Mouse (Mus musculus): ENCODE measurements around the gene Ppp1r17. TPM values are rescaled to one million over a fixed set of nuclear protein-coding genes. Genes with fewer than 3 reads are reported as not detected.

Gene Ppp1r17
- total RNA-seq (2017): not detected in 2 replicates

DNA sequence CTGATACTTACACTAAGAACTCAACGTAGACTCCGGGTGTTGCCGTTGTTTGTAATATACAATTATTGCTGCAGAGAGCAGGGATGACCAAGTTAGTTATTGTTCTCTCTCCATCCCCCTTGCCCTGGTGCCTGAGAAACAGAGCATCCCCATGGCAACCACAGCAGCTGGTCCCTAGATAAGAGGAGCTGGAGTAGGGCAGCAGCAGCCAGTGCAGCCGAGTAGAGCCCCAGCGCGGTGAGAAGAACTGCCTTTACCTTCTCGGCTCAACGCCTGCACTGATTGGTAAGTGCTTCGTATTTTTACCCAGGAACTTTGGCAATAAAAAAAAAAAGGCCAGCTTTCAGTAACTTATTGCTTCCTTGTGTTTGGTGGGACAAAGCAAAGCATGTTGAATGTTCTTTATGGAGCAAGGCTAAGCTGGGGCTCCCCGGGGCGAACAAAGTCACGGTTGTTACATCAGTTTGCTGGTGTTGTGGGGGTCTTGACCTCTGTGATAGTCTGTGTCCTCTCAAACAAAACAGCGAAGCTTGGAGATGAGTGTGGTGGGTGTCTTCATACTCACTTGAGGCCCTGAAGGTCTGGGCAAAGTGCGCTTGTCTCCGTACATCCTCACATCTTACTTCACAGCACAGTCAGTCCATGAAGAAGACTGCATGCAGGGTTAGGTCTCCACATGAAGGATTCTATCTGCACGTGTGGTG is at the start of gene Ppp1r17:
Ppp1r17 (plus strand) TSS at position 207 of the 704 bp plus-strand sequence.
- ATAC-seq (ENCODE audit: extremely low read depth, insufficient number of reproducible peaks, low FRiP score, poor library complexity, severe bottlenecking): no peak

DNA sequence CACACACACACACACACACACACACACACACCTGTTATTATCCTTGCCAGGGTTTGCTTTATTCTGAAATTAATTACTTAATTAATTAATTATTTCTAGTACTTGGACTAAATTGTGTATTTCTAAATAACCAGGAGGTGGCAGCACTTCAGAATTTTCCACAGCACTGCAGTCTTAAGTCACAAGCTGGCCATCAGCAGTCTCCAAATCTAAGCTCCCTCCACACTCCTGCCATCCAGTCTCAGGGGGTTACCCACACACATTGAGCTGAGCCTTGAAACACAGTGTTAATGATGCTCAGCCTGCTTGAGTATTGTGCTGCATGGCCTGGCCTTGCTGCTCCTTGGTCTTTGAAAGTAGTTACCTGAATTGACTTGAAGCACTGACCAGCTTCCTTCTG is 44.3 kb upstream of the Ppp1r17 start:
- ATAC-seq (ENCODE audit: extremely low read depth, insufficient number of reproducible peaks, low FRiP score, poor library complexity, severe bottlenecking): no peak

GRCm38 (mm10) chr6:55979766-55980165 is 37.5 kb upstream of the Ppp1r17 start:
- no peak for ATAC-seq (ENCODE audit: extremely low read depth, insufficient number of reproducible peaks, low FRiP score, poor library complexity, severe bottlenecking)

DNA sequence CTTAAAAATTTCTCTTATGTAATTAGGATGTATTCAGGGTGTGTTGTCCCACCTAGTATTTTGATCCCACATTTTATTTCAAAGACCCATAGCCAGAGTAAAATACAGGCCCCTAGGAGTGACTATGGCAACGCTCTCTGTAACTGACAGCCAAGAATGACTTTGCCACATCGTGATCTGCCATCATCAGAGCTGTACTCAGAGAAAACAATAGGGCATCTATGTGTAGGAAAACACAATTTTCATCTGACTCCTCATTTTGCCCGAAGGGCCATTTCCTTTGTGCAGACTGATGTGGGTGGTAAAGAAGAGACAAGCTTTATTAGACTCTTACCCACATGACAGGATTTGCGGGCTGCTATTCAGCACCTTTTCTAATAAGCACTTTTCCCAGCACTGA is 8.6 kb upstream of the Ppp1r17 start:
- ATAC-seq (ENCODE audit: extremely low read depth, insufficient number of reproducible peaks, low FRiP score, poor library complexity, severe bottlenecking): no peak

DNA sequence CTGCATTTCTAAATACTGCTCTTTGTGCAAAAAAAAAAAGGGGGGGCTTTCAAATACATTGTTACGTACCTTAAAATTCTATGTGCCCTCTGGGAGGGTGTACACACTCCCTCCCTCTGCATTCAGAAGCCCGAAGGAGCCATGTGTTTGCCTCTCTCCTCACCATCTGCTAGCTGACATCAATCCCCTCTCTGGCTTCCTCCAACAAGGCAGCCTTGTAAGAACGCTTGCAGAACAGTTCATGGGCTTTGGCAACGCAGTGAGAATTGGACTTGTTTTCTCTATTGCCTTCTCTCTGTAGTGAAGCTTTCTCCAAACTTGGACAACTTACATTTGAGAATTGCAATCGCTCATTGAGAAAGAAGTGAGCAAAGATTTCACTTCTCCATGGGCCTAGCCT is 4.9 kb upstream of the Ppp1r17 start:
- ATAC-seq (ENCODE audit: extremely low read depth, insufficient number of reproducible peaks, low FRiP score, poor library complexity, severe bottlenecking): no peak

- ATAC-seq (ENCODE audit: extremely low read depth, insufficient number of reproducible peaks, low FRiP score, poor library complexity, severe bottlenecking): no peak
Measured at GRCm38 (mm10) chr6:56019632-56020031, 2.3 kb downstream of the Ppp1r17 start.

GRCm38 (mm10) chr6:56025533-56025932 is 8.2 kb downstream of the Ppp1r17 start:
- no peak for ATAC-seq (ENCODE audit: extremely low read depth, insufficient number of reproducible peaks, low FRiP score, poor library complexity, severe bottlenecking)

DNA sequence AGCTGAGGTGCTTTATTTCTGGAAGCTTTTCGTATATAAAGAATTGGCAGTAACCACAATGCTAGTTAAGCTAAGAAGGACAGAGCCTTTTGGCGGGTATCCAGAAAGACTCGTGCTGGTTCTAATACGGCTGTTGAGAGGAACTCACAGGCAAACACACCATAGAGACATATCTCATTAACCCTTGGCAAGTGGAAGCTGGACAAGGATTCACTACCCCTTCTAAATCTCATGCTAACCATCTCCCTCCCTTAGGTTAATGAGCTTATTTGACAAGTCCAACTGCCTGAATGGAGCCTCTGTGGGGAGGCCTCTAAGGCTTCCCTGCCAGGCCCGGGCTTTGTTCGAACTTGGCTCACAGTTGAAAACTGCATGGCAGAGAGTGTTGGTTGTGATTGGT is 10.0 kb downstream of the Ppp1r17 start:
- ATAC-seq (ENCODE audit: extremely low read depth, insufficient number of reproducible peaks, low FRiP score, poor library complexity, severe bottlenecking): no peak

DNA sequence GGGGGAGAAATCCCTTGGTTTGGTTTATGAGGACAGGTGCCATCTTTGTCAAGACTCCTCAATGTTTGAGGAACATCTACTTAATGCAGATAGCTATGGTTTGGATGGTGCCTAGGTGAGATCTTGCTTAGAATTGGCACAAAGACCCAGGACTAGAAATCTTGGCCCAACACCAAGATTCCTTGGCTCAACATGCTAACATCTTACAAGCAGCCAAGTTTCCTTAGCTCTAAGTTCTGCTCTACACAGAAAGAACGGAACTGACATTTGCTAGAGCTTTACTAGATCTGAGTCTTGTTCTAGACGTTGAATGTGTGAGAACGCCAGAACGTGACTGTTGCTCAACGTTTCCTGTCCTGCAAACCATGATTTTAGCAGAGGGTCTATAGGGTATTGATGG is 10.7 kb downstream of the Ppp1r17 start:
- ATAC-seq (ENCODE audit: extremely low read depth, insufficient number of reproducible peaks, low FRiP score, poor library complexity, severe bottlenecking): no peak

DNA sequence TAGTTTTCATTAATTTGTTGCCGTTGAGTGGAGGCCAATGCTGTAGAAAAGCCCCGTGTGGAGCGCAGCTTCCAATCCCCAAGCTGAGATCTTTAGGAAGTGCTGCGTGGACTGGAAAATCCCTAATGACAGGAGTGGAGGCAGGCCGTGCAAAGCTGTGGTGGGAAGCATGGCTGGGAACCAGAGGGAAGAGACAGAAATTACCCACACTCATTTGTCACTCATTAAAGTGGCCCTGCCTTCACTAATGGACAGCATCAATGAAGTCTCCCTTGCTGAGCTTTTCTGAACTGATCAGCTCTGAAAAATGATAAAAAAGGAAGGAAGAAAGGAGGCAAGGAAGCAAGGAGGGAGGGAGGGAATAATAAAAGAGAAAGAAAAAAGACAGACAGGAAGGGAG is 12.7 kb downstream of the Ppp1r17 start:
- ATAC-seq (ENCODE audit: extremely low read depth, insufficient number of reproducible peaks, low FRiP score, poor library complexity, severe bottlenecking): no peak

DNA sequence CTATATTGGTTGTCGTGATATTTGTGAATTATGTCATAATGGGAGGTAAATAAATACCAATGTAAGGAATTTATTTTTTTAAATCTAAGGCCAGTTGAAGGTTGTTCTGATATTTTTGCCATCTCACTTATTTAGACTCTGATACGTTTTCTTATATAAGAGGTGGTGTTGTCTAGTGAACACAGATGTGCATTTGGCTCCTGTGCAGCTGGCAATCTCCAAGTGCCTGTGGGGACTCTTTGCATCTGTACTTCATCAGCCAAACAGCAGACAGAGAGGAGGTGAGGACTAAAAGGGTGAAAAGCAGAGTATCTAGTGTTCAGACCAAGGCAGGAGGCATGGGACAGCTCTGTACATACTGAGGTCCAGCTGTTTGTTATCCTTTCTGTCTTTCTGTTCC is 14.9 kb downstream of the Ppp1r17 start:
- no peak for ATAC-seq (ENCODE audit: extremely low read depth, insufficient number of reproducible peaks, low FRiP score, poor library complexity, severe bottlenecking)

DNA sequence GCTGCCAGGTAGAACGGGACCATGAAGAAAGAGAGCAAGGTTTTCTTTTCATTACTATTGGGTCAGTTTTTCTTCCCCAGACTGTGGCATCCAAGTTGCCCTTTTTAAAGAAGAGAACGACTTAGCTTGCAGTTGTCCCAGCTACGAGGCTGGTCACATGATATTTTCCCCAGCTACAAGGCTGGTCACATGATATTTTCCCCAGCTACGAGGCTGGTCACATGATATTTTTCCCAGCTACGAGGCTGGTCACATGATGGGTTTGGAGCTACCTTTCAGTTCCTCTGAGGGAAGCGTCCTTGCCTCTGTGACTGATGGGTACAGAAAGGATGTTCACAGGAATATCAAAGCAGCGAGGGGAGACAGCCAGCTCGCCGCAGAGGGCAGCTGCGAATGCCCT is 17.8 kb downstream of the Ppp1r17 start:
- no peak for ATAC-seq (ENCODE audit: extremely low read depth, insufficient number of reproducible peaks, low FRiP score, poor library complexity, severe bottlenecking)

- no peak for ATAC-seq (ENCODE audit: extremely low read depth, insufficient number of reproducible peaks, low FRiP score, poor library complexity, severe bottlenecking)
Measured at GRCm38 (mm10) chr6:56039476-56040055, 22.3 kb downstream of the Ppp1r17 start.

- no peak for ATAC-seq (ENCODE audit: extremely low read depth, insufficient number of reproducible peaks, low FRiP score, poor library complexity, severe bottlenecking)
Measured at GRCm38 (mm10) chr6:56044270-56044669, 27.0 kb downstream of the Ppp1r17 start.

- no peak for ATAC-seq (ENCODE audit: extremely low read depth, insufficient number of reproducible peaks, low FRiP score, poor library complexity, severe bottlenecking)
Measured at GRCm38 (mm10) chr6:56044716-56045115, 27.4 kb downstream of the Ppp1r17 start.

DNA sequence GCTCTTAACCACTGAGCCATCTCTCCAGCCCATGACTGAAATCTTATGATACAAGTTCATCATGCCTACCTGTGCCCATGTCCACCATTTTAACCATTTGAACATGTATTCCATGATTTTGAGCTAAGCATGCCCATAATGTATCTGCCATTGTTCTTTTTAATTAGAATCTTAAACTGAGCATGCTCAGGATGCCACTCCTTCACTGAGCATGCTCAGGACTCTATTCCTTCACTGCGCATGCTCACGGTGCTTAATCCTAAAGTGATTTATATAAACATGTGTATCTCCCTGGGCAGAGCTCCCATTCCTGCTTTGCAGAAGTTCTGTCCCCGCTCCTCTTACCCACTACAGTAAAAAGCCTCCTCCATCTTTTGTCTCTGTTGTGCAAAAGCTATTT is 31.3 kb downstream of the Ppp1r17 start:
- no peak for ATAC-seq (ENCODE audit: extremely low read depth, insufficient number of reproducible peaks, low FRiP score, poor library complexity, severe bottlenecking)

GRCm38 (mm10) chr6:56049104-56049503 is 31.8 kb downstream of the Ppp1r17 start:
- no peak for ATAC-seq (ENCODE audit: extremely low read depth, insufficient number of reproducible peaks, low FRiP score, poor library complexity, severe bottlenecking)

DNA sequence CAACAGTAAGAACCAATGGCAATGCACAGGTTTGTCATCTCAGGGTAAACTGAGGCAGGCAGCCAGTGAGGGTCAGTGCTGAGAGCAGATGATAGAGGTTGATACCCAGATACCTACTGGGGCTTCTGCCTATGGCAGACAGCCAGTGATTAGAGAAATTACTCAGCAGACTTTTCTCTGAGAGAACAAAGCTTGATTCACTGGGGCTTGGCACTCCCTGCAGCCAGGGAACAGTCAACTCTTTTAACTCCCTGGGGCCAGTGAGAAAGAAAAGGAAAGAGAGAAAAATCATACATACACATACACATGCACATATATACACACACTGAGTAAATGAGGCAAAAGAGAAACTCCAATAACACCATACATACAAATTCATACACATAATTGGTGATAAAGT is 46.4 kb downstream of the Ppp1r17 start:
- no peak for ATAC-seq (ENCODE audit: extremely low read depth, insufficient number of reproducible peaks, low FRiP score, poor library complexity, severe bottlenecking)

DNA sequence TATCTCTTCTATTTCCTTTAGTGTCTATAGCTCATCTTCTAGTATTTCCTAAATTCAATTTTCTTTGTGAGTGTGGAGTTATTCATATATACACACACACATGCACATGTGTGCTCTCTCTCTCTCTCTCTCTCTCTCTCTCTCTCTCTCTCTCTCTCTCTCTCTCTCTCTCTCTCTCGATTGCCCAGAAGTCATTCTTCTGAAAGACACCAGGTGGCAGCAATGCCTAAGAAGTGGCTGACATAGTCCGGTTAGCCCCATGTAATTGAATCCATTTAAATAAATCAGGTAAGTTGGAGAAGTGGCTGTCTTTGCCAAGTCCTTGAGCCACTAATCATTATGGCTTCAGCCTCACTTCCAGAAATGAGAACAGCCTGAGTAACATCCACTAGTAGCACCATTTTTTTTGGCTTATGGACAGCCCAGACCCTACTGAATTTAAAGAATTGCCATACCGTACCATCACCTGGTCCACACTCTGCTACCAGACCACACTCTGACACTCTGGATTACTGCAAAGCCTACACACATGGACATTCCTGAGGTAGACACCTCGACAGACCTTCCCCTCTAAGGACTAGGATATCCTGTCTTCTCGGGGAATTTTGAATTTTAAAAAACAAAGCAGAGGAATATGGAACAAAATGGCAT is 49.5 kb downstream of the Ppp1r17 start:
- no peak for ATAC-seq (ENCODE audit: extremely low read depth, insufficient number of reproducible peaks, low FRiP score, poor library complexity, severe bottlenecking)

- ATAC-seq (ENCODE audit: extremely low read depth, insufficient number of reproducible peaks, low FRiP score, poor library complexity, severe bottlenecking): no peak
Measured at GRCm38 (mm10) chr6:56068516-56068915, 51.2 kb downstream of the Ppp1r17 start.

Measured in neutrophil, adult 5-6 weeks (primary cell).